Mouse (Mus musculus): Measurements from ENCODE around the gene Col25a1.

- TF ChIP-seq CTCF (IDR thresholded peaks at IDR 0.05; ENCODE audit: low read depth), result no peak
- no peak for TF ChIP-seq EP300 (IDR thresholded peaks at IDR 0.05; ENCODE audit: low read depth)
These were observed 448.2 kb downstream of the Col25a1 start for GRCm38 (mm10) chr3:130579501-130579900.

All from liver, embryonic 14.5 days (tissue).